Mouse (Mus musculus) telencephalon, adult 2 months (tissue): Measurements from ENCODE around the gene Cxcl17.
A peak's percentile ranks its signal among the peaks of the same experiment; 100 is the strongest.

Experiments
- DNase-seq: peaks from one replicate; pipeline ENCODE4 v3.0.0-alpha.2; 2011; ENCODE audit warnings: low read depth, low spot score

Gene Cxcl17

GRCm38 (mm10) chr7:25391856-25392453, 20.7 kb downstream of the Cxcl17 start:
- no peak for DNase-seq

GRCm38 (mm10) chr7:25390986-25391385, 21.7 kb downstream of the Cxcl17 start:
- no peak for DNase-seq

GRCm38 (mm10) chr7:25390054-25390770, 22.5 kb downstream of the Cxcl17 start:
- DNase-seq, result no peak

- DNase-seq, result no peak
These were observed 23.8 kb downstream of the Cxcl17 start for GRCm38 (mm10) chr7:25388916-25389315.

- DNase-seq, result no peak
These were observed 24.8 kb downstream of the Cxcl17 start for GRCm38 (mm10) chr7:25387811-25388440.

- DNase-seq, result no peak
These were observed 26.7 kb downstream of the Cxcl17 start for GRCm38 (mm10) chr7:25385850-25386555.

- DNase-seq, result no peak
These were observed 27.4 kb downstream of the Cxcl17 start for GRCm38 (mm10) chr7:25385259-25385658.

- no peak for DNase-seq
These were observed 27.9 kb downstream of the Cxcl17 start for GRCm38 (mm10) chr7:25384818-25385217.

- DNase-seq, result no peak
These were observed 28.4 kb downstream of the Cxcl17 start for GRCm38 (mm10) chr7:25384318-25384717.

GRCm38 (mm10) chr7:25383891-25384290, 28.8 kb downstream of the Cxcl17 start:
- DNase-seq, result no peak

GRCm38 (mm10) chr7:25383385-25383784, 29.3 kb downstream of the Cxcl17 start:
- no peak for DNase-seq

GRCm38 (mm10) chr7:25382541-25382940, 30.1 kb downstream of the Cxcl17 start:
- DNase-seq, result no peak

GRCm38 (mm10) chr7:25381284-25381680, 31.4 kb downstream of the Cxcl17 start:
- DNase-seq, result no peak

- DNase-seq, result no peak
These were observed 32.0 kb downstream of the Cxcl17 start for GRCm38 (mm10) chr7:25380392-25381283.

- DNase-seq, result no peak
These were observed 32.9 kb downstream of the Cxcl17 start for GRCm38 (mm10) chr7:25379551-25380351.

GRCm38 (mm10) chr7:25378181-25379100, 34.2 kb downstream of the Cxcl17 start:
- no peak for DNase-seq

GRCm38 (mm10) chr7:25377100-25377700, 35.5 kb downstream of the Cxcl17 start:
- no peak for DNase-seq

GRCm38 (mm10) chr7:25376556-25376955, 36.1 kb downstream of the Cxcl17 start:
- DNase-seq, result peak; percentile 91

- no peak for DNase-seq
These were observed 40.2 kb downstream of the Cxcl17 start for GRCm38 (mm10) chr7:25372441-25372840.
